Mouse (Mus musculus) forebrain, embryonic 16.5 days (tissue): ENCODE measurements around the gene Stra6. TPM values are rescaled to one million over a fixed set of nuclear protein-coding genes. Genes with fewer than 3 reads are reported as not detected.

Experiments
- ATAC-seq: fragments of 200-750 bp; cut with Nextera tagmentation; 2 replicates; pipeline ENCODE4 v1.8.0; 2017; ENCODE audit warnings: mild to moderate bottlenecking, moderate library complexity
- H3K27ac ChIP-seq: fragments of 300-500 bp; sonication (generic); 2 replicates; pipeline ENCODE4 v1.5.1; 2014; ENCODE audit warnings: low read length, control low read depth
- H3K27me3 ChIP-seq: fragments of 300-500 bp; sonication (generic); replicated peaks from 2 replicates; pipeline ENCODE4 v1.6.1; 2014; ENCODE audit warnings: low read length; ENCODE audit not compliant: control insufficient read depth, insufficient read depth
- H3K36me3 ChIP-seq: fragments of 300-500 bp; sonication (generic); 2 replicates; pipeline ENCODE4 v1.6.1; 2014; ENCODE audit not compliant: control insufficient read depth, insufficient read depth
- H3K4me1 ChIP-seq: fragments of 300-500 bp; sonication (generic); replicated peaks from 2 replicates; pipeline ENCODE4 v1.6.1; 2014; ENCODE audit warnings: low read length; ENCODE audit not compliant: control insufficient read depth, insufficient read depth
- H3K4me2 ChIP-seq: fragments of 300-500 bp; sonication (generic); 2 replicates; pipeline ENCODE4 v1.6.1; 2014; ENCODE audit warnings: mild to moderate bottlenecking, low read length, control low read depth
- H3K4me3 ChIP-seq: fragments of 300-500 bp; sonication (generic); replicated peaks from 2 replicates; pipeline ENCODE4 v1.5.1; 2014; ENCODE audit warnings: mild to moderate bottlenecking, low read length, control low read depth
- H3K9ac ChIP-seq: fragments of 300-500 bp; sonication (generic); replicated peaks from 2 replicates; pipeline ENCODE4 v1.6.1; 2014; ENCODE audit warnings: low read depth, low read length, control low read depth
- H3K9me3 ChIP-seq: fragments of 300-500 bp; sonication (generic); 2 replicates; pipeline ENCODE4 v1.6.1; 2016; ENCODE audit warnings: low read length; ENCODE audit not compliant: control insufficient read depth
- WGBS: fragments of 180-500 bp; shearing (Covaris S2); extraction: QIAGEN DNeasy Blood & Tissue Kit; methylation state at CpG from one replicate; pipeline ENCODE4 v1.1.7; 2014; 5-methylcytosine and 5-hydroxymethylcytosine counted together
- polyA plus RNA-seq: library from polyadenylated mRNA; unstranded; fragments of >200 nt; fragmentation: Nextera tagmentation; extraction: Ambion mirVana; gene quantifications from 2 replicates; pipeline ENCODE4 v1.2.1, GENCODE M21; 2015

The Stra6 gene
- polyA plus RNA-seq, 1 experiment from 2014 or later, result 11.7 TPM

DNA sequence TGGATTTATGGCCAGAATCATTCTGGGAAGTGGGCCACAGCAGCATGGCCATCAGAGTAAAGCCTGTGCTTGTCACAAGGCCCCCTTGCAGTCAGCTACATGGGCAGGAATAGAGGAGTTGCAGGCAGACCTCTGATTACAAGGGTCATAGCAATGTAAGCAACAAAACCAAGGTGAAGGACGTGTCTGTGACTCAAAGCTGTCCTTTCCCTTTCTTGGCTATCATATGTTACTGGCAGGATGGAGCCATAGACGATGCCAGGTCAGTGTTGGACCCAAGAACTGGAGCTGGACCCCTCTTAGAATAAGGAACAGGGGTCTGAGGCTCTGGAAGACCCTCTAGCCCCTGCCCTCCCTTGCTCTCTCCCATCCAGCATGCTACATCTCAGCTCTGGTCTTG lies 85.2 kb downstream of the Stra6 start:
- 72% methylated on average over 2 of the region's 2 CpGs for WGBS
- Histone ChIP-seq H3K27me3 (no peaks in the 10 kb centered on the region), H3K4me3 (no peak overlapping the region), H3K9ac (no peak overlapping the region), H3K9me3 (no peaks in the 10 kb centered on the region), H3K4me1 (peaks cover 8% of the 10 kb centered on the region; the same call in 1 of the 2 replicates), H3K36me3 (no peaks in the 10 kb centered on the region), H3K4me2 (no peak overlapping the region), H3K27ac (no peak overlapping the region)
- ATAC-seq, result no peak

DNA sequence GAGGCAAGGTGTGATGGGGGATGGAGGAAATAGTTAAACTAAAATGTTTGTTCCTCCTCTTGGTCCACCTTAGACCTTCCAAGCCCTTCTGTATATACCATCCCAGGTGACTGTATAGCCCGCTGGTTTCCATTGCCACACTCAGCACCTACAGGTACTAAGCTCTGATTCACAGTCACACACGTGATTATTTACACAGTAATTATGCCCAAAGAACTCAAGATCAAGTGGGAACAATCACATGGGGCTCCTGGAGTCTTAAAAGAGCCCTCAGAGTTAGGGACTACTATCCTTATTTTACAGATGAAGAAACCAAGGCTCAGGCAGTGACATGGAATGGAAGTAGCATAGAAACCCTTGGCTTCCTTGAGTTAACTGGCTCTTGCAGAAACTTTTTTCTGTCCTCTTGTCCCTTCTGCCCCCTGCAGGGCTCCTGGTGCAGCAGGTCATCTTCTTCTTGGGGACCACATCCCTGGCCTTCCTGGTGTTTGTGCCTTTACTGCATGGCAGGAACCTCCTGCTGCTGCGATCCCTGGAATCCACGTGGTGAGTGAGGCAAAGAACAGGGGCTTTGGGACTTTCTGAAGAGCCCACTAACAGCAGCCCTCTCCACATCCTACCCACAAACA lies 87.3 kb downstream of the Stra6 start:
- peaks cover 15% of the 10 kb centered on the region for H3K4me1 ChIP-seq
- no peaks in the 10 kb centered on the region for H3K27me3 ChIP-seq
- no peak overlapping the region for H3K4me2 ChIP-seq
- no peak for ATAC-seq
- H3K9me3 ChIP-seq, result no peaks in the 10 kb centered on the region
- no peak overlapping the region for H3K27ac ChIP-seq
- 81% methylated on average over 4 of the region's 4 CpGs for WGBS
- no peak overlapping the region for H3K4me3 ChIP-seq
- H3K36me3 ChIP-seq, result no peaks in the 10 kb centered on the region
- H3K9ac ChIP-seq, result no peak overlapping the region

DNA sequence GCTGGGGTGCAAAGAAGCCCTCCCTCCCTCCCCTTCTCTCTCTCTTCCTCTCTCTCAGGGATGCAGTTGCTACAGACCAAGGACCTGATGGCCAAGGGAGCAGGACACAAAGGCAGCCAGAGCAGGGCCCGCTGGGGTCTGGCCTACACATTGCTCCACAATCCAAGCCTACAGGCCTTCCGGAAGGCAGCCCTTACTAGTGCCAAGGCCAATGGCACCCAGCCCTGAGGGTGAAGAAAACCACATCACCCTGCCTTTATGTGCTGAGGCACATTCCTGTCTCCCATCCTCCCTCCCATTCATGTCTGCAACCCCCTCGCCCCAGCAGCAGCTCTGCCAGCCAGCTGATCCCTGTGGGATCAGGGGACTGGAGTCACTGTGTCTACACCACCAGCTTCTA lies 89.5 kb downstream of the Stra6 start:
- Histone ChIP-seq H3K36me3 (no peaks in the 10 kb centered on the region), H3K4me2 (no peak overlapping the region), H3K4me1 (peaks cover 16% of the 10 kb centered on the region), H3K4me3 (no peak overlapping the region), H3K9ac (no peak overlapping the region), H3K9me3 (no peaks in the 10 kb centered on the region), H3K27me3 (no peaks in the 10 kb centered on the region), H3K27ac (no peak overlapping the region)
- 51% methylated on average over 3 of the region's 3 CpGs for WGBS
- ATAC-seq, result no peak; the same call in 1 of the 2 replicates

DNA sequence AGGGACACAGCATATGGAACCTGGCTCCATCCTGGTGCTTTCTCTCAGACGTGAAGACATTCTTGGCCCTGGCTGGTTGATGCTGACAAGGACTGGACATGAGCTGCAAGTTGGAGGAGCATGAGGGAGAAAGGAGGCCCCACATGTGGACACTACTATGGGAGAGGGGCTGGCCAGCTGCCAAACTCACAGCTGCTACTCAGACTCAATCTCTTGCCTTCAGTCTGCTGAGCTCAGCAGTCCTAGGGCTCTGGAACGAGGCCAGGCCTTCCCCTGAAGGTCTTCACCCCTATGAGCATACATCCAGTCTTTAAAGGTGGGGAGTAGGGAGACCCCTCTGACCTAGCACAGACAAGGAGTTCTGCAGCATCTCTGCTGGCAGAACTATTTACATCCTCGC lies 91.8 kb downstream of the Stra6 start:
- Histone ChIP-seq H3K27me3 (no peaks in the 10 kb centered on the region), H3K9me3 (no peaks in the 10 kb centered on the region), H3K4me2 (no peak overlapping the region), H3K36me3 (no peaks in the 10 kb centered on the region), H3K4me1 (peaks cover 27% of the 10 kb centered on the region), H3K9ac (no peak overlapping the region), H3K4me3 (no peak overlapping the region), H3K27ac (peak overlapping the region; percentile 46; the same call in 1 of the 2 replicates)
- WGBS, result 49% methylated on average over 3 of the region's 3 CpGs
- ATAC-seq, result peak; percentile 36; the same call in 1 of the 2 replicates

DNA sequence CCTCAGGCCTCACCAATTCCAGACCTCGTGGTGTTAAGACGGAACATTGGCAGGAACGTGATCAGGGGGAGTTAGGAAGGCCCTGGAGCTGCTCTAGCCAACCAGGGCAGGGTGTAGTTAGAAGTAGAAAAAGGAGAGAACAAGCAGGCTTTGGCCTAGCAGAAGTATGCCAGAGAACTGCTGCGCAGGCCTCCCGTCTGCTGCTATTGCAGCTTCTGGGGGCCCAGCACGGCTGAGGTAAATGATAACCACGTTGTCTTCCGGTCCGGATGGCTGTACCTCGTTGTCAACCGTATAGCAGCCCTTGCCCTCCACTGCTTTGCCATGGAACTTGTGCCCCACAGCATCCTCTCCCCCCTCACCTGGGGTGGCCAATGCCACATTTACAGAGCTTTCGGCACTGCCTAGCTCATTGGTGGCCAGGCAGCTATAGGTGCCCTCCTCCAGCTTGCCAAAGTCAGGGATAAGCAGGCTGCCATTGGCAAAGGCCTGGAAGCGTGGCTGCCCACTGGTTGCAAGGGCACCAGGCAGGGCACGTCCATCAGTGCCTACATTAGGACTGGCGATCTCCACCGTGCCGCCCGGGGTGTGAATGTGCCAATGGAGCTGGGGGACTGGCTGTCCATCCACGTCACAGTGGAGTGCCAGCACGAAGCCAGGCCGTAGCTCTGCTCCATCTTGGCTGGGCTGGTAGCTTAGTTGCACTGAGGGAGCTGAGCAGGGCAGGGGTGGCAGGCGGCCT lies 93.4 kb downstream of the Stra6 start:
- Histone ChIP-seq H3K4me1 (peaks cover 27% of the 10 kb centered on the region), H3K27ac (no peak overlapping the region), H3K4me3 (no peak overlapping the region), H3K36me3 (no peaks in the 10 kb centered on the region), H3K4me2 (no peak overlapping the region), H3K9ac (no peak overlapping the region), H3K27me3 (no peaks in the 10 kb centered on the region), H3K9me3 (no peaks in the 10 kb centered on the region)
- 91% methylated on average over 22 of the region's 22 CpGs for WGBS
- no peak for ATAC-seq

DNA sequence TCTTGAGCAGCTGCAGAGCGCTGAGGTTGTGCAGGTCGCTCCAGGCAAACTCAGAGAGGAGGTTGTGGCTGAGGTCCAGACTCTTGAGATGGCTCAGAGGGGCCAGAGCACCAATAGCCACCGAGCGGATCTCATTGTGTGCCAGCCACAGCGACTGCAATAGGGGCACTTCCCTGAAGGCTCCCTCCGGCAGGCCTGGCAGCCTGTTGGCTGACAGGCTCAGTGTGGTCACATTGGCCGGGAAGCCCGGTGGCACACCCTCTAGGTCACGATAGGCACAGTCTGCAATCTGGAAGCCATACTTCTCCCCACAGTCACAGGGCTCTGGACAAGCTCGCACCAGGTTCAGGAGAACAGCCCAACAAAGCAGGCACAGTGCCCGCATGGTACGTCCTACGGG lies 94.2 kb downstream of the Stra6 start:
- Histone ChIP-seq H3K9ac (no peak overlapping the region), H3K27me3 (no peaks in the 10 kb centered on the region), H3K9me3 (no peaks in the 10 kb centered on the region), H3K4me2 (no peak overlapping the region), H3K27ac (no peak overlapping the region), H3K4me3 (no peak overlapping the region), H3K36me3 (no peaks in the 10 kb centered on the region), H3K4me1 (peaks cover 25% of the 10 kb centered on the region)
- 85% methylated on average over 13 of the region's 13 CpGs for WGBS
- ATAC-seq, result no peak

DNA sequence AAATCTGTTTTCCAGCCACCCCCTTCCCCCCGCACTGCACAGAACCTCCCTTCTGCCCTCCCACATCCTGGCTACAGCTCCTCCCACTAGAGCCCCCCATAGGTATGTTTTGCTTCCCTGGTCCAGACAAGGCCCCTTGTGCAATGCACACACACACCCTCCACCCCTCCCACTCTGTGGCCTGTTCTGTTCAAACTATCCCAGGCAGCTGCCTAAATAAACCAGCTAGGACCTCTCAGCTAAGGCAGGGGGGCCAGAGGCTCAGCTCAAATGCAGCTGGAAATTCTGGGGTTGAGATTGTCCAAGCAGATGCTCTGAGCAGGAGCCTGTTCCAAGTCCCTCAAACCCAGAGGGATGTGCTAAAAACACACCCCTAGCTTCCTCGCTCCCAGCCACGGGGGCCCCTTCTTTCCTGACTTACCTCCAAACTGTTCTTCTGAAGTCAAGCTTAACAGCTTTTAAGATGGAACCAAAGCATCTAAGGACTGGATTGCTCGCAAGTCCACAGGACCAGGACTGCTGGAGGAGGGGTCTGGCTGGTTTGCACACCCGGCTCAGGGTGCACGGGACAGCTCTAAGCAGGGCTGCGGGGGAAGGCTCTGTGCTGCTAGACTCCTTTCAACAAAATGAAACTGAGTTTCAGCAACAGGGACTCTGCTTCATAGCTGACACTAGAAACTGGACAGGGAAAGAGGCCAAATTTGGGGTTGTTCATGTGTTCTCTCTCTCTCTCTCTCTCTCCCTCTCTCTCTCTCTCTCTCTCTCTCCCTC lies 95.1 kb downstream of the Stra6 start:
- ATAC-seq, result no peak
- Histone ChIP-seq H3K9me3 (no peaks in the 10 kb centered on the region), H3K36me3 (no peaks in the 10 kb centered on the region), H3K27ac (peak overlapping the region; percentile 2), H3K4me1 (peaks cover 20% of the 10 kb centered on the region), H3K4me2 (no peak overlapping the region), H3K4me3 (no peak overlapping the region), H3K9ac (0 out of 2 replicates have a peak overlapping the region, but pooled peaks have one; percentile 8), H3K27me3 (no peaks in the 10 kb centered on the region)
- WGBS, result 42% methylated on average over 7 of the region's 7 CpGs

DNA sequence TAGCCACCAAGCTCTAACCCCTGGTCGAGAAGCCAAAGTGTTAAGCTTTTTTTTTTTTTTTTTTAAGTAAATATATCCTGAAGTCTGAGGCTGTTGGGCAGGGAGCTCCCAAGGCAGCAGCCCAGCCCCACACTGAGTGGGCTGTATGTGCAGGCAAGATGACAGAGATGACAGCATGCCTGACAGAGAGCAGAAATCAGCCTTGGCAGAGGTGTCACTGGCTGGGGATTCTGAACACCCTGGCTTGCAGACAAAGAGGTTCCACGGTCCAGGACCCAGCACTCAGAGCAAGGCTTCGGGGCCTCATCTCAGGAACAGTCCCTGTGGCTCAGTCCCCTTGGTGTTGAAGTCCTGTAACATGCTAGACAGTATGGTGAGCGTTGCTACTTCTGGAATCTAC lies 96.3 kb downstream of the Stra6 start:
- WGBS, result 63% methylated on average over 4 of the region's 4 CpGs
- Histone ChIP-seq H3K27me3 (no peaks in the 10 kb centered on the region), H3K4me3 (no peak overlapping the region), H3K4me2 (no peak overlapping the region), H3K36me3 (no peaks in the 10 kb centered on the region), H3K27ac (no peak overlapping the region), H3K9ac (no peak overlapping the region), H3K9me3 (no peaks in the 10 kb centered on the region), H3K4me1 (peaks cover 20% of the 10 kb centered on the region)
- ATAC-seq, result 0 out of 2 replicates have a peak, but pooled peaks have one; percentile 40

DNA sequence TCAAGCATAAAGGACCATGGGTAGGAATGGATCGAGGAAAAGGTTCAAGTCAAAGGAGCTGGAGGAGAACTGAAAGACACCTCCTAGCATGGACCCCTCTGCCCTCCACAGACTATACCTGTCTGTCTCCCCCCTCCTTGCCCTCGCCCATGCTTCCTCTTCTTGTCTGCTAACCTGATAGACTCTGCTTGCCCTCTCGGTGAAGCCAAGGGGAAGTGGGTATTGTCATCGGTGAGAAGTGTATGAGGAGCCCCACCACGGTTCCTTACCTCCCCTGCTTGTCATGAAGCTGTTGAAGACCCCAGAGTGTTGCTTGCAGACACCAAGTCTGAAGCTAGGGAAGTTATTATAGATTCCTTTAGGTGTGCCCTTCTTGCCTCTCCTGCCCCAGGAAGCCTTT lies 96.7 kb downstream of the Stra6 start:
- no peak for ATAC-seq
- WGBS, result 79% methylated on average over 5 of the region's 5 CpGs
- Histone ChIP-seq H3K36me3 (no peaks in the 10 kb centered on the region), H3K9me3 (no peaks in the 10 kb centered on the region), H3K4me3 (no peak overlapping the region), H3K4me1 (peaks cover 19% of the 10 kb centered on the region), H3K4me2 (no peak overlapping the region), H3K9ac (no peak overlapping the region), H3K27ac (no peak overlapping the region), H3K27me3 (no peaks in the 10 kb centered on the region)
